Mouse (Mus musculus) v-Abl transformed pro-B cells (cell line): ENCODE results near the gene Trim58.

Experiments used
- in situ Hi-C, 2 experiments: fragments of 400-800 bp; cut with MboI; formaldehyde crosslinking; loops; one replicate each; pipeline ENCODE4 v1.15.1; 2025; ENCODE audit not compliant: unreplicated experiment in 2 of 2

Gene Trim58

DNA sequence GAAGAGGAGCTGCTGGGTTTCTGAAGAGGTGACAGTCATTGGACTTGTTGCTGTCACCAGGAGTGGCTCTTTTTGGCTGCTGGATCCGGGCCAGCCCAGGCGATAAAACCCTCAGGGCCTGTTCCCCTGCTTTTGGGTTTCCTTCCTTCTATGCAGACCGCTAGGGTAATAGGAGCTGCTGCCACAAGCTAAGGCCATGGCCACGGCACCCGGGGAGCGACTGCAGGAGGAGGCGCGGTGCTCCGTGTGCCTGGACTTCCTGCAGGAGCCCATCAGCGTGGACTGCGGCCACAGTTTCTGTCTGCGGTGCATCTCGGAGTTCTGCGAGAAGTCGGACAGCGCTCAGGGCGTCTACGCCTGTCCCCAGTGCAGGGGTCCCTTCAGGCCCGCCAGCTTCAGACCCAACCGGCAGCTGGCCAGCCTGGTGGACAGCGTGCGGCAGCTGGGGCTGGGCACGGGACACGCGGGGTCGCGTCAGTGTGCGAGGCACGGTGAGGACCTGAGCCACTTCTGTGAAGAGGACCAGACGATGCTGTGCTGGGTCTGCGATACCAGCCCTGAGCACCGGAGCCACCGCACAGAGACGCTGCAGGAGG, at the start of gene Trim58:
TSS of gene Trim58 (plus strand) at position 194 of the 596 bp plus-strand sequence.
- in situ Hi-C loops: loop anchor here (5.0 to 25.0 kb wide), 4 partner anchors 338 to 856 kb away; partner anchors contain the start of gene Sap30l (in 1 of the 2)

DNA sequence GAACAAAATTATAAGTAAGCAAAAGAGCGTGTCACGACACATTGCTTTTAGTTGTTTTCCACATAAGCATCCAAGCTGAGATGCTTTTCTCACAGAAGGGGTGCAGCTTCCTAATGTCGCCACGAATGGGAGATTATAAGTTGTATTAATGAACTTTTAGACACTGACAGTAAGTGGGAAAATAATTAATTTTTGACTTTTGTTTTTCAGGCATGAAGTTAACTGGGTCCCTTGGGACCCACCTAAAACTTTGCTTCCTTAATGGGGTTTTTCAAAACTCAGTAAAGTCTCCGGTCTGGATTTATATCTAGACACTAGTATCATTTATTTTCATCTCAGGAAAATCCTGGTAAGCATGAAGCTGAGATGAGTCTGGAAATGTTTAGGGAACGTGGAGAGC, 45.5 kb upstream of the Trim58 start, which contains the start of gene Olfr324:
TSS of gene Olfr324 (plus strand) at position 301 of the 400 bp plus-strand sequence.
- in situ Hi-C loops: no loop called here

DNA sequence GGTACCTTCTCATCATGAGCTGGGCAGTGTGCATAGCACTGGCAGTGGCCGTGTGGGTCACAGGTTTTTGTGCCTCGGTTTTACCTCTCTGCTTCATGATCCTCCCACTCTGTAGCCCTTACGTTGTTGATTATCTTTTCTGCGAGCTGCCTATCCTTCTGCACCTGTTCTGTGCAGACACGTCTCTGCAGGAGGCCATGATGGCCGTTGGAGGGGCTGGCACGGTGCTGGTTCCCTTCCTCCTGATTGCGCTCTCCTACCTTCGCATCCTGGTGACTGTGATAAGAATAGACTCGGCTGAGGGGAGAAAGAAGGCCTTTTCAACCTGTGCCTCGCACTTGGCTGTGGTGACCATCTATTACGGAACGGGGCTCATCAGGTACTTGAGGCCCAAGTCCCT, 42.4 kb upstream of the Trim58 start:
- in situ Hi-C loops: no loop called here

DNA sequence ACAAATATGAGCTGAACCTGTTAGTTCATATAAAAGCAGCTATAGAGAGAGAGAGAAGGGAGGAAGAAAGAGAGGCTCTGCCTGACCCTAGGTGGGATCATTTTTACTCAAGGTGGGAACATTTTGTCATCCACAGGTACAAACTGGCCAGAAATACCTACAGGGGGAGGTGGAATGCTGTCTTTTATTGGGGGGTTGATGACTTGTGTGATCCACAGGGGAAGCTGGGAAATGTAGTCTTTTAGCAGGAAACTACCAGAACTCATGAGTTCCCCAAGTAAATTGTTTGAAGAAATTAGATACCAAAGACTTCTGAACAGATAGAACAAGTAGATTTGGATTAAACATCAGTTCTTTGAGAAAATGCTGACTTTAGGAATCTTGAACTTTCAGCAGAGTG, 38.2 kb upstream of the Trim58 start:
- in situ Hi-C loops: no loop called here

DNA sequence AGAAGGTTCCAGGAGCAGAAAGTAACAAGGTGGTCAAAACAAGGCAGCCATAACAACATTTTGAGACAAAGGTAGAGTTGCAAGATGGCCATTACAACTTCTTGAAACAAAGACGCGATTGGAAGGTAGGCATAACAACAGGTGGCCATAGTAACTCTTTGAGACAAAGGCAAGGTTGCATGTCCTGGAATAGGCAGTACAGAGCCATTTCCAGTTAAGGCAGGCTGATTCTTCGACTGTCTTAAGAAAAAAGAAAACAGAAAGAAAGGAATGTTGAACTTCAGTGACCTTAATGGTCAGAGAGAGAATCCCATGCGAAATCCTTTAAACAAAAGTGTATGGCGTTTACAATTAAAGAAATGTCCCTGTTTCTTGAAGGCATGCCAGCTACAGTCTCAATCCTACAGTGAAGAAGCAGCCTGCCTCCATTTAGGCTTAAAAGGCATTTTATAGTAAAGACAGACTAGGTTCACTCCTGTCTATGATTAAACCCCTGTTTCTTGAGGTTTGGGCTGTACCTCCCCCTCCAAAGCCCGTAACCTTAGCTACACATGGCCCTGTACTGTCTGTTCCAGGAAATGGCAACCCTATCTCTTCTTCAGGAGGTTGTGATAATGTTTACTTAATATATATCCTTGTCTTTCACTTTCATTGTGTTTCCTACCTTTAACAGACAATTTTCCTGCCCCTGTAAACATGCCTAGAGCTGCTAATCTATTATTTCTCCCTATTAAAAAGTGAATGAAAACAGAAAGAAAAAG, 37.3 kb upstream of the Trim58 start:
- in situ Hi-C loops: no loop called here

DNA sequence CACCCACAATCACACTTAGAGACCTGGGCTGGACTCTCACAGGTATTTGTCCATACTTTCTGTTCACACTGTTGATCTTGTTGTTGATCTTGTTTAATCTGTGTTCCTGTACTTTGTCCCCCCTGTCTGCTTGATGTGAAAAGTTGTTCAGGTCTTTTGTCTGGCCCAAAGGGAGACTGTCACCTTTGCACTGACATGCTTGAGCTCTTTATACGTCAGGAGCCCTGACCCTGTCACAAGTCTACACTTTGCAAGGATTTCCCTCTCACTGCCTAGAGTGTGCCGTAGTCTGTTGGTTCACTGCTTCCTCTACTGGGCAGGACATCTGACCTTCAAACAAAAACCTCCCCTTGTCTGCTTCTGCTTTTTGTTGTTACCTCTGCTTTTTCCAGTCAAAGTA, 35.6 kb upstream of the Trim58 start:
- in situ Hi-C loops: no loop called here

DNA sequence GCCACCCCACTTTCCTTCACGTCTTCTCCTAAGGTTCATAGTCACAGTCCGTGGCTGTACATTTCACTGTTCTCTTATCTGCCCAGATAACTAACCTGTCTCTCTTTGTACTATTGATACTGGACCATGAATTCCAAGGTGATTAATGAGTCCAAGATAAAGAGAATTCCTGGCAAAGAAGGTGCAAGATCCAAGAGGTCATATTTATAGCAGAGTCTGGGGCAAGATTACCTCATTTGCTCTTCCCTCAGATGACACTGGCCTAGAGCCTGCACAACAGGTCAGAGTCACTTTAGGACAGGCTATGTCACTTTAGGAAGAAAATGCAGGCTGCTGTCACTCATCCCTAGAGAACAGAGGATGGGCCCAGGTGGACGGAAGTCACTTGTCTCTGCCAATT, 35.0 kb upstream of the Trim58 start:
- in situ Hi-C loops: no loop called here

DNA sequence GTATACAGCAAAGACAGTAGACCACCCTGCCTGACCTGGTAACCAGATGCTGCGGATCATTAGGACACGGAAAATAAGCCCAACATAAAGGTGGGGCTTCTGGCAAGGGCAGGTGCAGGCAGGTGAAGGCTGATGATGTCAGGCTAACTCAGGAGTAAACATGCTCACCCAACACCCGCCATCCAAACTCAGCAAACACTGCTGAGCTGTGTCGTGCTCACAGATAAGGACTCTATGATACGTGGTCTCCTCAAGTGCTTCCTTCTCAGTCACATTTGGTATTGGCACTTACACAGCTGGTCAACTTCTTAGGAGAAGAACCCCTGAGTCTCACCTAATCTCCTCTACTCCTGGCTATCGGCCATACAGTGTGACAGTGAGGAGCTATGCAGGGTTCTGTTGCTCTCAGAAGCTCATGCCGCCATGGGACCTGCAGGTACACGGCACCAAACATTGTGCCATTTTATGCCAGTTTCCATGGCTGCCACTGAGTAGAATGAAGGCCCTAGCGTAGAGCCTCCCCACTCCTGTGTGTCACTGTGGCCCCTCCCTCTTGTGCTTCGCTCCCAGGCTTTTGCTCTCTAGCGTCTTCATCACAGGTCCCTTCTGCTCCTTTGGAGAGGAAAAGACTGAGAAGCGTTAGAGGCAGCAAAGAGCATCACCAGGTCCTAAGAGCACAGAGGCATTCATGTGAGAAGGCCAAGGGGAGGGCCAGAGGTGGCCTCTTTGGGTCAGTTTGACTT, 33.9 kb upstream of the Trim58 start:
- in situ Hi-C loops: no loop called here

DNA sequence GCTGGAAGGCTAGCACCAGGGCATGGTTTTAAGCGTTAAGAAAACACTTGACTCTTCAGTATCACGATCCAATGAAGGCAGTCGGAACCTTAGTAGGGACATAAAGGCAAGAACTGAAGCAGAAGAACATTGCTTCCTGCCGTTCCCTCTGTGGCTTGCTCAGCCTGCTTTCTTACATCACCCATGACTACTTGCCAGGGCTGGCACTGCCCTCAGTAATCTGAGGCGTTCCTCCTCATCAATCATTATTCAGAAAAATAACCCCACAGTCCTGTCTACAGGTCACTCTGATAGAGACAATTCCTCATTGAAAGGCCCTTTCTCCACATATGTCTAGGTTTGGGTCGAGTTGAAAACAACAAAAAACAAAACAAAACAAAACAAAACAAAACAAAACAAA, 33.2 kb upstream of the Trim58 start:
- in situ Hi-C loops: no loop called here

DNA sequence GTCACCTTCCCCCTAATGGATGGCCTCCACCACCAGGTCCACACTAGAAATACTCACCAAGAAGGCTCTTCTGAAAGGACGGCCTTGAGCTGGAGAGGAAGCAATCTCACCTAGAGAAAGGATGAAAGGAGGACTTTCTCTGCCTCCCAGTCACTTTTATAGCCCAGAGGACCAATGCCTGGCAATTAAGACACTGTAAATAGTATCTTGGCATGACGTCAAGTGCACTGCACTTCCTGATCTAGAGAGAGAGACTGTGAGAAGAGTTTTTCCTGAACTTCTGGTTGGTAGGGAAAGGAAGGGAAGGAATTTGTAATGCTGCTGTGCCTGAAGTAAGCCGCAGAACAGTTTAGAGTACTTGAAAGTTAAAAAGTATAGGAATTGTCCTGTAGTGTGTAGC, 26.9 kb upstream of the Trim58 start:
- in situ Hi-C loops: no loop called here

DNA sequence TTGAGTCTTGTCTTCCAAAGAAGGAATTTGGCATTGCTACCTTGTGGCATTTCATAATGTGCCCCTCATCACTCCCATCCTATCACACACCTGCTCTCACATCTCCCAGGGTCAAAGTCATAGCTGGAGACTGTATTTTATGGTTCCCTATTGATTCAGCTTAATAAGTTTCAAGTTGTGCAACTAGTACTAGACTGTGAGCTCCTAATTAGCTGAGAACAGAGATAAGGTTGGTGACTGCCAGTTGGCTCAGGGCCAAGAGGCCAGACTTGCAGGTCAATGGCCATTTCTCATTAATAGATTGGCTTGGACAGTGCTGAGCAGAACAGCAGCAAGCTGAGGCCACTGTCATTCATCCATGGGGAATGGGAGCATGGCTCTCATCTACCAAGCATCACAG, 25.7 kb upstream of the Trim58 start:
- in situ Hi-C loops: no loop called here

DNA sequence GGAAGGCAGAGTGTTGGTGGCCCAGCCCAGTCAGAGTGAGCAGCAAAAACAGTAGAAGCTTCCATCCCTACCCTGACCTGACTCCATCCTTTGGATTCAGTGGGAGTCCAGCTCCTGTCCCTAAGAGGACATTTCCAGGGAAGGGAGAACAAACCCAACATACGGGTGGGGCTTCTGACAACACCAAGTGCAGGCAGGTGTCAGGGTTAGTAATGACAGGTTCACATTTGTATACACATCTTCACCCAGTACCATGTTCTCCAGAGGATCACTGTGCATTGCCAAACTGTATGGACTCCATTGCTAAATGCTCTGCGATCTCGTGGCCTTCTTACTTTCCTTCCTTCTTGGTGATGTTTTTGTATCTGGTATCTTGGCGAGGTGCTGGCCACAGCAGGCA, 24.3 kb upstream of the Trim58 start, which contains the start of gene 2210407C18Rik:
TSS of gene 2210407C18Rik (minus strand) at position 101 of the 400 bp plus-strand sequence.
- in situ Hi-C loops: no loop called here

DNA sequence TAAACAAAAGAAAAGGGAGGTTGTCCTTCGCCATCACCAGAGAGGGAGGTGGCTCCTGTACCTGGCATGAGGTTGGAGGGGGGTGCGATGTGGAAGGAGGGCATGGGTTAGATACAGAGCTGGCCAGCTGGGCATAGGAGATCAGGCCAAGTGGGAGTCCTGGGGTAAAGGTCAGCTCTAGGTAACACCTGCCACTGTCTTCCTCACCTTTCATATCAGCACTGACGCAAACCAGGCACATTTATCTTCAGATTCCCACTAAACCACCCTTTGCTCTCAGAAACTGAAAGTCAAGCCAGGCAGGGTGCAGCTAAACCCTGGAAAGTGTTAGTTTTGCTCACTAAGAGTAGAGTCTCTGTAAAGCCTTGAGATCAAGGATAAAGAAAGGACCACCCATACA, 21.9 kb upstream of the Trim58 start:
- in situ Hi-C loops: no loop called here

DNA sequence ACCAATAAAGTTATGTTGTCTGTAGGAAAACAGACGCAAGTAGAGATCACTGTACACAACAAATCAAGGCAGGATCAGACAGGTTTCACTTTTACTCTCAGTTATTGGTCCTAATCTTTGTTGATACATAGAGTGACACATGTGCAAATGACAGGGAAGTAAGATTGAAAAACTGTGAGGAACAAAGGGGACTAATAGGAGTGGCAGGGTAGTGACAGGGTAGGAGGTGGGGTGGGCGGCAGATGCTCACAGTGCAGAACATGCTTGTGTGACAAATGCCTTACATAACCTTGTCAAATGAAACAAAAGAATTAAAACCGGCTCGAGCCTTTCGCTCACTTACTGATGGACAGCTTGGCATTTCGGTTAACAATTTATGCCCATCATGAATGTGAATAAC, 21.5 kb upstream of the Trim58 start:
- in situ Hi-C loops: no loop called here

DNA sequence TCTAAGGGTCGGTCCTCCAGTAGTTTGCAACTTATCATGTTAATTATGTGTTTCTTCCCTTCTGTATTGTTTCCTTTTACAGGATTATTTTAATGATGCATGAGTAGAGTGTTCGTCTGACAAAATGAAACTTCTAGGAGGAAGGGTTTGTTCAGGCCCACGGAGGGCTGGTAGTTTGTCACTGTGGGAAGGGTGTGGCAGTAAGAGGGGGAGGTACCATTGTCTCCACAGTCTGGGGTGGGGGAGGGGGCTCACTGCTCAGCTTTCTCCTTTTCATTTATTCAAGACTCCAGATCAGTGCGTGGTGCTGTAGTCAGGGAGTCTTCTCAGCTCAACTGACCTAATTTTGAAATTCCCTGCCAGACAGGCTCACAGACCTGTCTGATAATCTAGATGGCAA, 14.1 kb upstream of the Trim58 start:
- in situ Hi-C loops: loop anchor here in 1 of 2 experiments (25.0 kb wide), 2 partner anchors 564 to 814 kb away; partner anchors contain the start of gene Sap30l

DNA sequence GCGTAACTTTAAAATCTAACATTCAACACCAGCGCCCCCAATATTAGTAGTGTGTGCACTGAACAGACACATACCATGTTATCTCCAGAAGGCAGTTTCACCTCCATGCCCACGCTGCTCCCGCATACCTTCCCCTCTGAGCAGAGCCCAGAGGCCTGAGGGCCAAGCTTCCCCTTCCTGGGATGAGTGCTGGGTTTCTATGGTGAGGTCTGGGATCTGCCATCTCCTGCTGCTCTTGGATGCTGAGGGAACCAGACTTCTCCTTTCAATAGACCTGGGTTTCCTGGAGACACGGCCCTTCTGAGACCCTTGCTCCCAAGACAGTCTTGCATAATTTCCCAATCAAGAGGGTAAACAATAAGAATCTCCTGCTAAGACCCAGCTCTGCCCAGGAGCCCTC, 9.9 kb upstream of the Trim58 start, which contains the start of gene Olfr323:
TSS of gene Olfr323 (minus strand) at position 101 of the 400 bp plus-strand sequence.
- in situ Hi-C loops: loop anchor here (5.0 to 25.0 kb wide), 7 partner anchors 336 to 818 kb away; partner anchors contain the start of genes Mrpl22 (in 1 of the 2) and Sap30l (in 1 of the 2)

DNA sequence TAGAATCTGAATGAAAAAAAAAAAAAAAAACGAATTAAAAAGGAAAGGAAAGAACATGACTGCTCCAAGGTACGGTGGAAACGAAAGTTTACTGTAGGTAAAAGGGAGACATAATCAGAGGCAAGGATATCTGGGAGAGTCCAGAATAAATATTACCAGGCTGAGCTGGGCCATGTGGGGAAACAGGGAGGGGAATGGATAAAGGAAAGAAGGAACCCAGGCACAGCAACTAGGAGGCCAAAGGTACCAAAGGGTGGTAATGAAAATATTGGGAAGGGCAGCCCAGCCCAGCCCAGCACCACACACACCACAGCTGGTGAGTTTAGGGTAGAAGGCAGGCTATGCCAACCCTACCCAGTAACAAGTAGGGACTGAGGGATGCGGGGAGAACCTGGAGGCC, 5.4 kb upstream of the Trim58 start:
- in situ Hi-C loops: loop anchor here (5.0 to 25.0 kb wide), 8 partner anchors 340 to 823 kb away; partner anchors contain the start of genes Mrpl22 (in 1 of the 2) and Sap30l (in 1 of the 2)

DNA sequence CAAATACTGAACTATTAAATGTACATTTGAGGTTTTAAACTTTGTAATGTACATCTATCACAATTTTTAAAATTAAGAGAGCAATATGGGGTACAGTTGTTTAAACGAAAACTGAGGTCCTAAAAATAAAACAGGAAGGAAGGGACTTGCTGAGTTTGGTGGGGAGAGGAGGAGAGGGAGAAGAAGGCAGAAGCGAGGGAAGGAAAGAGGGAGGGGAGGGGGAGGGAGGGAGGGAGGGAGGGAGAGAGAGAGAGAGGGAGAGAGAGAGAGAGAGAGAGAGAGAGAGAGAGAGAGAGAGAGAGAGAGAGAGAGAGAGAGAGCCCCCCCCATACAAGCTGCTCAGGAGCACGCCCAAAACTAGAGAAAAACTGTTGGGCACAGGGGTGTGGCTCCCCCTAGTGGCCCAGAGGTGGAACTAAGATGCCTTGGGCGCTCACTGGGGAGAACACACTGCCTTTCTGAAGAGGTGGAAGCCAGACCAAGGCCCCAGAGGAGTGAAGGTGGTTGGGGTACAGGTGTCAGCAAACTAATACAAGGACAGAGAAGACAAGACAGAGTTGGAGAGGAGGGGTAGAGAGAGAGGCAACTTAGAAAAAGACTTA, 3.8 kb upstream of the Trim58 start:
- in situ Hi-C loops: loop anchor here (5.0 to 25.0 kb wide), 6 partner anchors 342 to 824 kb away; partner anchors contain the start of genes Mrpl22 (in 1 of the 2) and Sap30l (in 1 of the 2)

DNA sequence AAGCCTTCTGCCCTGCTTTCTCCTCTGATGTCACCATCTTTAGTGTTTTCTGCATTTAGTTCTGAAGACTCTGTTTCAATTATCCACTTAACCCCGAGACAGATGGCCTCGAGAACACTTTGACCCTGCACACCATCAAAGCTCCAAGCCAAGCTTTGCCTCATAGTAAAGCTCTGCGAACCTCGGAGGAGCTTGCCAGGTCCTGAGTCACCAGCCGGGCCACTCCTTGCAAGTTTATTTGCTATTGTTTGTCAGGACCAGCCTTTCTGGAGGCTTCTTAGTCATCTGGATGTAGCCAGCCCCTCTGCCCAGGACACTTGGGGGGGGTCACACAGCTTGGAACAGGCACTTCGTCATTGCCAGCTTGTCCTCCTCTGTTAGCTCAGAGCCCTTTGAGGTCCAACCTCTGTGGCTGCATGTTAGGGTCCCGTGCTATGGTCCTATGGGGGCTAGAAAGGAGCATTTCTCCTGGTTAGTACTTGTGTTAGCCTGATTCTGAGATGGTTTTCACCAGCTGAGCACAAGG, 2.0 kb upstream of the Trim58 start:
- in situ Hi-C loops: loop anchor here (5.0 to 25.0 kb wide), 6 partner anchors 343 to 826 kb away; partner anchors contain the start of genes Mrpl22 (in 1 of the 2) and Sap30l (in 1 of the 2)

DNA sequence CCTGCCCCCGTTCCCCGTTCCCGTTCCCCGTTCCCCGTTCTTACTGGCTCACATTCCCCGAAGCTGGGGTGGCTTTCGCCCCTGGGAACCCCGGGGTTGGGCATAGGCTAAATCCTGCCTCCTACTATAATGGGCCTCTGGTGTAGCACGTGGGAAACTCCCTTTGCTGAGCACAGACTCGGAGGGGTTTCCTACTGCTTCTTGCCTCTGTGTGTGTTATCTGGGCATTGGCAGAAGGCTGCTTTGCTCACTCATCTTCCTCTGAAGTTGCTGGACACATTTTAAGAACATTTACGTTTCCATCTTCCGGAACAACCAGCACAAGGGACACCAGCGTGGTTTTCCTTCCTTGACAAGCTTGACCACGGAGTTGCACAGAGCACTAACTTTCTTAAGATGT, 792 bp downstream of the Trim58 start:
- in situ Hi-C loops: loop anchor here (5.0 to 25.0 kb wide), 4 partner anchors 339 to 856 kb away; partner anchors contain the start of gene Sap30l (in 1 of the 2)
